Mouse (Mus musculus) CD4-positive, CD25-positive, alpha-beta regulatory T cell, adult 9 weeks (primary cell): ENCODE data around the gene Olfr613. TPM values are rescaled to one million over a fixed set of nuclear protein-coding genes. Genes with fewer than 3 reads are reported as not detected.

Source experiments
- polyA plus RNA-seq: library from polyadenylated mRNA; unstranded; fragments of 100-300 nt; shearing (Covaris generic); gene quantifications from one replicate; pipeline ENCODE4 v1.2.1, GENCODE M21; 2017

Olfr613 gene
- polyA plus RNA-seq: not detected

GRCm38 (mm10) chr7:103547774-103548173 lies at the start of gene Olfr613:
Olfr613 (plus strand) TSS chr7:103548074.

GRCm38 (mm10) chr7:103512022-103512421 lies 35.9 kb upstream of the Olfr613 start, which contains the start of gene Olfr610:
Olfr610 (minus strand) TSS chr7:103512122.

GRCm38 (mm10) chr7:103520746-103521145 lies 27.1 kb upstream of the Olfr613 start, which contains the start of gene Olfr611:
Olfr611 (minus strand) TSS chr7:103520846.

GRCm38 (mm10) chr7:103542617-103543016 lies 5.3 kb upstream of the Olfr613 start, which contains the start of gene Olfr612:
Olfr612 (minus strand) TSS chr7:103542717.

GRCm38 (mm10) chr7:103555779-103556178 lies 7.9 kb downstream of the Olfr613 start, which contains the start of gene Olfr615:
Olfr615 (plus strand) TSS chr7:103556079.

GRCm38 (mm10) chr7:103569043-103569442 lies 21.2 kb downstream of the Olfr613 start, which contains the start of gene Olfr616:
Olfr616 (minus strand) TSS chr7:103569143.

GRCm38 (mm10) chr7:103572761-103573160 lies 24.9 kb downstream of the Olfr613 start, which contains the start of gene Olfr617:
Olfr617 (plus strand) TSS chr7:103573061.

GRCm38 (mm10) chr7:103589803-103590202 lies 41.9 kb downstream of the Olfr613 start, which contains the start of gene Olfr618:
Olfr618 (plus strand) TSS chr7:103590103.

GRCm38 (mm10) chr7:103600275-103600674 lies 52.4 kb downstream of the Olfr613 start, which contains the start of gene Olfr619:
Olfr619 (plus strand) TSS chr7:103600575.

Other genes with a start within 250 kb of the Olfr613 start
- not detected for gene Olfr596, start 242.4 kb upstream of the Olfr613 start, polyA plus RNA-seq
- not detected for gene Olfr597, start 231.8 kb upstream of the Olfr613 start, polyA plus RNA-seq
- gene Olfr598, start 224.5 kb upstream of the Olfr613 start, polyA plus RNA-seq: not detected
- not detected for gene Olfr599, start 212.2 kb upstream of the Olfr613 start, polyA plus RNA-seq
- not detected for gene Olfr600, start 198.4 kb upstream of the Olfr613 start, polyA plus RNA-seq
- not detected for gene Olfr601, start 185.4 kb upstream of the Olfr613 start, polyA plus RNA-seq
- not detected for gene Olfr603, start 161.9 kb upstream of the Olfr613 start, polyA plus RNA-seq
- not detected for gene Usp17lc, start 133.0 kb upstream of the Olfr613 start, polyA plus RNA-seq
- not detected for gene Olfr605, start 102.6 kb upstream of the Olfr613 start, polyA plus RNA-seq
- gene Olfr606, start 99.0 kb upstream of the Olfr613 start, polyA plus RNA-seq: not detected
- gene Olfr607, start 83.9 kb upstream of the Olfr613 start, polyA plus RNA-seq: 0.11 TPM
- gene Olfr608, start 78.2 kb upstream of the Olfr613 start, polyA plus RNA-seq: not detected
- gene Olfr609, start 50.0 kb upstream of the Olfr613 start, polyA plus RNA-seq: not detected
- not detected for gene Olfr610, start 36.0 kb upstream of the Olfr613 start, polyA plus RNA-seq
- gene Olfr611, start 27.2 kb upstream of the Olfr613 start, polyA plus RNA-seq: not detected
- gene Olfr612, start 5.4 kb upstream of the Olfr613 start, polyA plus RNA-seq: not detected
- not detected for gene Olfr615, start 8.0 kb downstream of the Olfr613 start, polyA plus RNA-seq
- not detected for gene Olfr616, start 21.1 kb downstream of the Olfr613 start, polyA plus RNA-seq
- not detected for gene Olfr617, start 25.0 kb downstream of the Olfr613 start, polyA plus RNA-seq
- not detected for gene Olfr618, start 42.0 kb downstream of the Olfr613 start, polyA plus RNA-seq
- not detected for gene Olfr619, start 52.5 kb downstream of the Olfr613 start, polyA plus RNA-seq
- gene Olfr620, start 64.5 kb downstream of the Olfr613 start, polyA plus RNA-seq: 0.12 TPM
- not detected for gene Olfr622, start 94.6 kb downstream of the Olfr613 start, polyA plus RNA-seq
- gene Olfr623, start 115.6 kb downstream of the Olfr613 start, polyA plus RNA-seq: not detected
- not detected for gene Olfr624, start 123.1 kb downstream of the Olfr613 start, polyA plus RNA-seq
- not detected for gene Olfr625-ps1, start 134.6 kb downstream of the Olfr613 start, polyA plus RNA-seq
- gene Olfr243, start 166.6 kb downstream of the Olfr613 start, polyA plus RNA-seq: not detected
- gene Olfr628, start 182.3 kb downstream of the Olfr613 start, polyA plus RNA-seq: not detected
- not detected for gene Olfr629, start 196.9 kb downstream of the Olfr613 start, polyA plus RNA-seq
- not detected for gene Olfr630, start 209.3 kb downstream of the Olfr613 start, polyA plus RNA-seq
- gene Olfr69, start 223.5 kb downstream of the Olfr613 start, polyA plus RNA-seq: not detected
- gene Olfr68, start 231.6 kb downstream of the Olfr613 start, polyA plus RNA-seq: 0.09 TPM
- not detected for gene Olfr67, start 243.7 kb downstream of the Olfr613 start, polyA plus RNA-seq